Mouse (Mus musculus) ES-Bruce4 (cell line): ENCODE measurements around the gene Rit1.

Source experiments
- CTCF ChIP-seq: IDR thresholded peaks from one replicate; pipeline ENCODE4 v1.8.1; 2011; ENCODE audit warnings: low read depth, low read length
- POLR2A ChIP-seq: IDR thresholded peaks from one replicate; pipeline ENCODE4 v1.8.1; 2011; ENCODE audit warnings: low read length; ENCODE audit not compliant: insufficient read depth

DNA sequence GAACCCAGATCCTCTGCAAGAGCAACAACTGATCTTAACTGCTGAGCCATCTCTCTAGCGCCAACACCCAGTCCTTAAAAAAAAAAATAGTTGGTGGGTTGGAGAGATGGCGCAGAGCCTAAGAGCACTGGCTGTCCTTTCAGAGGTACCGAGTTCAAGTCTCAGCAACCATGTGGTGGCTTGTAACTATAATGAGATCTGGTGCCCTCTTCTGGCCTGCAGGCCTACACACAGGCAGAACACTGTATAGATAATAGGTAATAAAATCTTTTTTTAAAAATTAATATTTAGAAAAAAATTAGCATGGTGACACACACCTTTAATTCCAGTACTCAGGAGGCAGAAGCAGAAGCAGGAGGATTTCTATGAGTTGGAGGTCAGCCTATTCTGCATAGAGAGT is 23.5 kb downstream of the Rit1 start:
- TF ChIP-seq CTCF: no peak
- no peak for TF ChIP-seq POLR2A
